Mouse (Mus musculus) forebrain, embryonic 16.5 days (tissue): ENCODE measurements at regions not wholly inside any gene's neighbourhood (a gene's known extent, or its start where the extent isn't known, plus 50 kb on each side); places are given as distances from the start of the nearest gene placed in this dataset.
"Not testable (repeated sequence)": the region's sequence is repeated elsewhere in the genome, so short reads cannot be mapped to it uniquely, and the experiment has no call there.

ENCODE experiments used
- ATAC-seq: fragments of 200-750 bp; cut with Nextera tagmentation; 2 replicates; pipeline ENCODE4 v1.8.0; 2017; ENCODE audit warnings: mild to moderate bottlenecking, moderate library complexity
- H3K27ac ChIP-seq: fragments of 300-500 bp; sonication (generic); 2 replicates; pipeline ENCODE4 v1.5.1; 2014; ENCODE audit warnings: low read length, control low read depth
- H3K27me3 ChIP-seq: fragments of 300-500 bp; sonication (generic); replicated peaks from 2 replicates; pipeline ENCODE4 v1.6.1; 2014; ENCODE audit warnings: low read length; ENCODE audit not compliant: control insufficient read depth, insufficient read depth
- H3K36me3 ChIP-seq: fragments of 300-500 bp; sonication (generic); 2 replicates; pipeline ENCODE4 v1.6.1; 2014; ENCODE audit not compliant: control insufficient read depth, insufficient read depth
- H3K4me1 ChIP-seq: fragments of 300-500 bp; sonication (generic); replicated peaks from 2 replicates; pipeline ENCODE4 v1.6.1; 2014; ENCODE audit warnings: low read length; ENCODE audit not compliant: control insufficient read depth, insufficient read depth
- H3K4me2 ChIP-seq: fragments of 300-500 bp; sonication (generic); 2 replicates; pipeline ENCODE4 v1.6.1; 2014; ENCODE audit warnings: mild to moderate bottlenecking, low read length, control low read depth
- H3K4me3 ChIP-seq: fragments of 300-500 bp; sonication (generic); replicated peaks from 2 replicates; pipeline ENCODE4 v1.5.1; 2014; ENCODE audit warnings: mild to moderate bottlenecking, low read length, control low read depth
- H3K9ac ChIP-seq: fragments of 300-500 bp; sonication (generic); replicated peaks from 2 replicates; pipeline ENCODE4 v1.6.1; 2014; ENCODE audit warnings: low read depth, low read length, control low read depth
- H3K9me3 ChIP-seq: fragments of 300-500 bp; sonication (generic); 2 replicates; pipeline ENCODE4 v1.6.1; 2016; ENCODE audit warnings: low read length; ENCODE audit not compliant: control insufficient read depth
- WGBS: fragments of 180-500 bp; shearing (Covaris S2); extraction: QIAGEN DNeasy Blood & Tissue Kit; methylation state at CpG from one replicate; pipeline ENCODE4 v1.1.7; 2014; 5-methylcytosine and 5-hydroxymethylcytosine counted together

DNA sequence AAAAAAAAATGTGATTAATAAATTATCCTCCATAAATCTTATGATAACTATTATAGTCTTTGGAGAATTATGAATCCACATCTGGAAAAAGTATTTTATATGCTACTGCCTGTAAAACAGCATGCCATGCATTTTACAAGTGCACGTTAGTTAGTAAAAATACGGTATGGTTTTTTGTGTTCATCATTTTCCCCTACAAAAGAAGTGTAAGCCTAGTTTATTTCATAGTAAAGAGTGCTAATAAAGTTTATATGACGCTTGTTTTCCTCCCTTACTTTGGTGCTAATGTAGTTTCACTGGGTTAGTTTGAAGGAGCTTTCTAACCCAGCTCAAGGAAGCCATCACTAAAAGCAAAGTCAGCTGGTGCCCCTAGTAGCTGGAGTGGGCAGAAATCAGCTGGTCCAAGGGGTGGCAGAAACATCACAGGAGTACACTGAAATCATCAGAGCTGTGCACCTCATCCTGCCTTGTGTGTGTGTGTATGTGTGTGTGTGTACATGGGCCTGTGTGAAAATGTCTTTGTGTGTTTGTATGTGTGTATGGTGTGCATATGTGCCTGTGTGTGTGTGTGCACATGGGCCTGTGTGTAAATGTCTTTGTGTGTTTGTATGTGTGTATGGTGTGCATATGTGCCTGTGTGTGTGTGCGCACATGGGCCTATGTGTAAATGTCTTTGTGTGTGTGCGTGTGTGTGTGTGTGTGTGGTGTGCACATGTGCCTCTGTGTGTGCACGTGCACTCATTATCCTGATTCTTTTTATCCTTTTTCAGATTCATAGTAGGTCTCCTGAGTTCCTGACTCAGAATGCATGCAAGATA lies 181.6 kb downstream of the Osr1 start:
- Histone ChIP-seq H3K9me3 (no peaks in the 10 kb centered on the region), H3K9ac (no peak overlapping the region), H3K4me2 (no peak overlapping the region), H3K4me1 (no peaks in the 10 kb centered on the region), H3K27ac (no peak overlapping the region), H3K27me3 (no peaks in the 10 kb centered on the region), H3K36me3 (no peaks in the 10 kb centered on the region), H3K4me3 (no peak overlapping the region)
- 92% methylated on average over 6 of the region's 6 CpGs for WGBS
- ATAC-seq, result no peak

DNA sequence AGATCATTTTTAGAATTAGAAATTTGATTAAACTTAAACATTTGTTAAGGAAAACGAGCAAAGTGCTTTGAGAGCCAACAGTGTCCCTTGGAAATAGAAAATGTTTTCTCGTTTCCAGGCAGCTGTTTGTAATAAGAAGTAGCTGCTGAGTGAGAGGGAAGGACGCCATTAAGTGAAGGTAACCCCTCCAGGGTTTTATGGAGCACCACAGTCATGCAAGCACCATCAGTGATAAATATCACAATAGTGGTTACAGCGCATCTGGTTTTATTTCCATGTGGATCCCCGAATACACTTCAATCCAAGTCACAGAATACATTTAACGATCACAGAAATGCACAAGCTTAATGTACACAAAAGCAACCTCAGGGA lies 182.1 kb downstream of the Osr1 start:
- Histone ChIP-seq H3K27me3 (no peaks in the 10 kb centered on the region), H3K36me3 (no peaks in the 10 kb centered on the region), H3K4me3 (no peak overlapping the region), H3K4me1 (no peaks in the 10 kb centered on the region), H3K9me3 (no peaks in the 10 kb centered on the region), H3K4me2 (no peak overlapping the region), H3K27ac (no peak overlapping the region), H3K9ac (no peak overlapping the region)
- no peak for ATAC-seq
- 70% methylated on average over 6 of the region's 6 CpGs for WGBS

DNA sequence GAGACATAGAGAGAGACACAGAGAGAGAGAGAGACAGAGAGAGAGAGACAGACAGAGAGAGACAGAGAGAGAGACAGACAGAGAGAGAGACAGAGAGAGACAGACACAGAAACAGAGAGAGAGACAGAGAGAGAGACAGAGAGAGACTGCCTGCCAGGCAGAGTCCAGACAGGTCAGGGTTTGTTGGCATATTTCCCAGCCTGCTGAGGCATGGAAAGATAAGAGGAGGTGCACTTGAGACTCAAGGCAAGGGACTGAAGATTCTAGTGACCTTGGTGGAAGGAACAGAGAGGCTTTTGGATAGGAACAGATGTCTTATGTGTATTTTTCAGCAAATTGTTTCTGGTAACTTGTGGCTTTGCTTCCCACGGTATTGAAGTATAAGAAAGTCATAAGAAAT lies 186.5 kb downstream of the Osr1 start:
- no peak overlapping the region for H3K27ac ChIP-seq
- no peaks in the 10 kb centered on the region for H3K27me3 ChIP-seq
- H3K4me1 ChIP-seq, result no peaks in the 10 kb centered on the region
- no peak overlapping the region for H3K4me2 ChIP-seq
- no peaks in the 10 kb centered on the region for H3K36me3 ChIP-seq
- H3K9ac ChIP-seq, result no peak overlapping the region
- no peak overlapping the region for H3K4me3 ChIP-seq
- WGBS, result 72% methylated on average over 1 of the region's 1 CpGs
- ATAC-seq, result no peak
- no peaks in the 10 kb centered on the region for H3K9me3 ChIP-seq

DNA sequence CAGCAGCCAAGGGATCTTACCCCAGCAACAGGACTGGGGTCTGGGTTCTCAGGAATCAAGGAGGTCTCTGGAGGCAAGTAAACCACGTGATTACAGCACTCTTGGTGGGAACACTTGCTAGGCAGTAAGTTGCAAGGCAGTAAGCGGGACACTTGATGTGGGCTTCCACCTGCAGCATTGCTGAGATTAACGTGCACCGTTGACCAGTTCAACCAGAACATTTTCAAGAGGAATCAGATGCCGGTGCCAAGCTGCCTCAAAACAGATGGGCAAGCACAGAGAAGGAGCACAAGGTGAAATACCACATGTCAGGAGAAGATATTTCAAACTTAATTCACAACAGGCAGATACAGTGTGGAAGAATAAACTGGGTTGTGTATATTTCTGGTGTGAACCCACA lies 190.9 kb downstream of the Osr1 start:
- Histone ChIP-seq H3K36me3 (no peaks in the 10 kb centered on the region), H3K9ac (no peak overlapping the region), H3K27ac (no peak overlapping the region), H3K4me1 (no peaks in the 10 kb centered on the region), H3K27me3 (no peaks in the 10 kb centered on the region), H3K4me3 (no peak overlapping the region), H3K4me2 (no peak overlapping the region), H3K9me3 (no peaks in the 10 kb centered on the region)
- 73% methylated on average over 5 of the region's 5 CpGs for WGBS
- ATAC-seq, result no peak

DNA sequence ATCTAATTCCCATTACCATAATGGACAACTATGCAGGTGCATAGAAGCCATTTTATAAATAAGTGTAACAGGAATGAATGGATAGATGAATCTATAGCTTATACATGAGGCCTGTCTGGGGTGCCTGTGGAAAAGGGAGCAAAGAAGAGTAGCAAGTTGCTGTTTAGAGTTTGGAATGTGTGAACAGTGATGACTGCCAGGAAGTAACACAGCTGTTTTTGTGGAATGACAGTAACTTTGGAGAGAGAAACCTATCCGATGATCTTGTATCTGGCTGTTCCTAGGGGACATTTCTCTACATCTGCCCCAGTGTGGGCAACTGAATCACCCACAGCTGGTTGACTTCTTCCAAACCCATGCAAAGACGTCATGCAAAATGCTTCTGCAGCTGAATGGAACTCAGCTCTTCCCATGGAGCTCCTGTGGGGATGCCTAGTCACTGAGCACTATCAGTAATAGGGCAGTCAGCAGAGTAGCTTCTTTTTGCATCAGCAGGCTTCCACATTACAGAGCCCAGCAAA lies 192.4 kb downstream of the Osr1 start:
- not testable (repeated sequence) for H3K4me1 ChIP-seq, H3K4me3 ChIP-seq, H3K4me2 ChIP-seq, H3K9ac ChIP-seq, ATAC-seq, H3K36me3 ChIP-seq, H3K27me3 ChIP-seq, H3K9me3 ChIP-seq, H3K27ac ChIP-seq
- 72% methylated on average over 2 of the region's 2 CpGs for WGBS

DNA sequence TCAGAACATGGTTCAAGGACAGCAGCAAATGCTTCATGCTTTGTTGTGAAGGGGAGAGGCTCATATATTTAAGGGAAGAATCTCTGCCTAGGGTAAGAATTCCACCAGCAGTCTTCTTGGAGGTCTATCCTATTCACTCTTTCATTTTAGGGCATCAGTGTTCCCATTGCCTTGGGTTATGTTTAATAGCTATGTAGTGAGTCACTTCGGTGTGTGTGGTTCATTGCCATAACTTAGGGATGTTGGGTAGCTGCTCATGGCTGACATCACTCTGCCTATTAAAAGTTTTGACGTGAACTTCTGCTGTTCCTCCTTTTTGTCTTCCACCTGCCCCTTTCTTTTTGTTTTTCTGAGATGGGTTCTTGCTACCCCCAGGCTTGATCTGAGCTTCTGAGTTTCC lies 192.9 kb downstream of the Osr1 start:
- Histone ChIP-seq H3K27ac (no peak overlapping the region), H3K9me3 (no peaks in the 10 kb centered on the region), H3K27me3 (no peaks in the 10 kb centered on the region), H3K4me2 (no peak overlapping the region), H3K4me1 (no peaks in the 10 kb centered on the region), H3K36me3 (no peaks in the 10 kb centered on the region), H3K4me3 (no peak overlapping the region), H3K9ac (no peak overlapping the region)
- ATAC-seq, result no peak
- 89% methylated on average over 2 of the region's 2 CpGs for WGBS

DNA sequence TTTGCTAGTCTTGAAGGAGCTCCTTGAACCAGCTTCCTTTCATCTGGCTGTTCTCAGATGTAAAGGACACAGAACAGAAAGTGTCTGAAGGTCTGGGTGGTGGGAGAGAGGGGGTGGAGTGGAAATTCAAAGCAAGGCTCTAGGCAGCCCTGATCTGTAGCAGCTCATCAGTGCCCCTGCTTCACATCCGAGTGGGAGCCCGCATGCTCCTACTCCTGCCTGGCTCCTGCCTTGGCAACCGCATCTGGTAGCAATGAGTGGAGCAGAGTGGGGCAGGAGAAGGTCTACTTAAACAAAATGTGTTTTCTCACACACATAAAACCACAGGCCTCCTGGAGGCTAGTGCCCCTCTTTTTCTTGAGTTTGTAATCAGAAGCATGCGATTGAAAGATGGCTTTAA lies 201.0 kb downstream of the Osr1 start:
- H3K4me1 ChIP-seq, result no peaks in the 10 kb centered on the region
- no peaks in the 10 kb centered on the region for H3K9me3 ChIP-seq
- ATAC-seq, result no peak
- H3K27me3 ChIP-seq, result no peaks in the 10 kb centered on the region
- no peak overlapping the region for H3K4me2 ChIP-seq
- H3K4me3 ChIP-seq, result no peak overlapping the region
- no peak overlapping the region for H3K9ac ChIP-seq
- WGBS, result 77% methylated on average over 4 of the region's 4 CpGs
- no peak overlapping the region for H3K27ac ChIP-seq
- no peaks in the 10 kb centered on the region for H3K36me3 ChIP-seq

DNA sequence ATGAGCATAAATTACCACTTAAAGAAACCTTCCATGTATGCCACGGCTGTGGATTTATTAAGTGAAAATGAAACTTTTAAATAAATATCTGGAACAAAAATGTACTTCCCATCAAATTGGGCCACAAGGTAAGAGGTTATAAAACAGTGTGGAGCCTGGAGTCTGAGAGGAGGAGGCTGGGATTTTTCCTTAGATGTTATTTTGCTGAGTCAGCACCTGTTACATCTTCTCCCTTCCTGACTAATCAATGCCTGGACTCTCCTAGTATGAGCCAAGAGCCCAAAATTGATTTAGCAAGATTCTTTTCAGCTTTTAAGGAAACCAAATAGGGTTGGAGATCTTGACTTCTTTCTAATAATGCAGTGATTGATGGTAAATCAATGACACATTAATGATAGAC lies 203.0 kb downstream of the Osr1 start:
- H3K4me2 ChIP-seq, result no peak overlapping the region

DNA sequence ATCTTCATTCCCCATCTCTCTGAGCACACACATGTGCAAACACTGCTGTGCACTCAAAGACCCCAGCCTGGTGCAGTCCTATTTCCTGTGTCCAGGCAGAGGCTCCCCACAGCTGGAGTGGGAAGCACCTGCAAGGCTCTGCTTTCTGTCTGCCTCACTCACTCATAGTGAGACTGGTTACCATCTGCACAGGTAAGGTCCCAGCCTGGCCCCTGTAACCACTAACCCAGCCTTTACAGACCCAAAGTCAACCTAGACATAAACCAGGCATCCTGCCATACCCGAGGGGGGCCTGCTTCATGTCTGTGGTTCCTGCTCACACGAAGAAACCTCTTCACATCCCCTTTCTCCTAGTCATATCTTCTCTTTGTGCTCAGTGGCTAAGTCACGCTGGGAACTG lies 232.4 kb downstream of the Osr1 start:
- Histone ChIP-seq H3K4me1 (no peaks in the 10 kb centered on the region), H3K27me3 (no peaks in the 10 kb centered on the region), H3K9ac (no peak overlapping the region), H3K27ac (no peak overlapping the region), H3K4me2 (no peak overlapping the region), H3K4me3 (no peak overlapping the region), H3K9me3 (no peaks in the 10 kb centered on the region), H3K36me3 (no peaks in the 10 kb centered on the region)
- ATAC-seq, result no peak
- 82% methylated on average over 3 of the region's 3 CpGs for WGBS

More for the DNA sequence above, 203.0 kb downstream of the Osr1 start:
- Histone ChIP-seq H3K9ac (no peak overlapping the region), H3K4me1 (no peaks in the 10 kb centered on the region), H3K9me3 (no peaks in the 10 kb centered on the region), H3K4me3 (no peak overlapping the region), H3K27ac (no peak overlapping the region), H3K36me3 (no peaks in the 10 kb centered on the region), H3K27me3 (no peaks in the 10 kb centered on the region)
- no peak for ATAC-seq
- WGBS, result 93% methylated on average over 1 of the region's 1 CpGs

DNA sequence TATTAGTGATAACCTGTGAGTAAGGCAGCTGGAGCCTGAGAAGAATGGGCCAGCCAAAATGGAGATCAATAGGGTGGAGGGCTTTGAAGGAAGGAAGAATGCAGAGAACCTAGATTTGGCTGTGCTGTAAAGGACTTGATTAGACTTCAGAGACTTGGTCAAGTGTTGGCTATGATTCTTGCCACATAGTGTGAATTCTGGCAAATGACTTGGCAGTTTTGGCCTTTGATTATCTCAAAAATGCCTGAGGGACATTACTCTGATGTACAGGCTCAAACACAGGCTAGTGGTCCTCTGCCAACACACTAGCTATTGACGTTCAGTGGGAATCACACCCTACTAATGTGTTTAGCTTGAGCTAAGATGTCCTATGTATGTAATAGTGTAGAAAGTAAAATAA lies 237.5 kb downstream of the Osr1 start:
- H3K4me2 ChIP-seq, result no peak overlapping the region
- H3K36me3 ChIP-seq, result no peaks in the 10 kb centered on the region
- no peak for ATAC-seq
- no peak overlapping the region for H3K9ac ChIP-seq
- H3K9me3 ChIP-seq, result no peaks in the 10 kb centered on the region
- WGBS, result 70% methylated on average over 1 of the region's 1 CpGs
- H3K4me3 ChIP-seq, result no peak overlapping the region
- no peaks in the 10 kb centered on the region for H3K27me3 ChIP-seq
- H3K4me1 ChIP-seq, result no peaks in the 10 kb centered on the region
- no peak overlapping the region for H3K27ac ChIP-seq
